Mouse (Mus musculus) hindbrain, postnatal 0 days (tissue): ENCODE measurements around the gene Pus10. TPM values are rescaled to one million over a fixed set of nuclear protein-coding genes. Genes with fewer than 3 reads are reported as not detected.

ENCODE experiments used
- ATAC-seq: fragments of 200-750 bp; cut with Nextera tagmentation; 2 replicates; pipeline ENCODE4 v1.8.0; 2017; ENCODE audit warnings: mild to moderate bottlenecking, moderate TSS enrichment, moderate library complexity
- DNase-seq: peaks from one replicate; pipeline ENCODE4 v3.0.0-alpha.2; 2015; ENCODE audit warnings: low spot score
- H3K27ac ChIP-seq: fragments of 300-500 bp; sonication (generic); 2 replicates; pipeline ENCODE4 v1.5.1; 2014; ENCODE audit warnings: mild to moderate bottlenecking
- H3K27me3 ChIP-seq: fragments of 300-500 bp; sonication (generic); 2 replicates; pipeline ENCODE4 v1.6.1; 2014; ENCODE audit warnings: low read length, mixed read lengths; ENCODE audit not compliant: insufficient read depth
- H3K36me3 ChIP-seq: fragments of 300-500 bp; sonication (generic); 2 replicates; pipeline ENCODE4 v1.6.1; 2014; ENCODE audit warnings: low read length, mixed read lengths; ENCODE audit not compliant: insufficient read depth
- H3K4me1 ChIP-seq: fragments of 300-500 bp; sonication (generic); 2 replicates; pipeline ENCODE4 v1.6.1; 2014; ENCODE audit warnings: antibody characterized with exemption, low read length, mixed read lengths; ENCODE audit not compliant: insufficient read depth
- H3K4me2 ChIP-seq: fragments of 300-500 bp; sonication (generic); 2 replicates; pipeline ENCODE4 v1.6.1; 2014; ENCODE audit warnings: low read depth, mild to moderate bottlenecking, low read length, moderate library complexity, mixed read lengths
- H3K4me3 ChIP-seq: fragments of 300-500 bp; sonication (generic); 2 replicates; pipeline ENCODE4 v1.5.1; 2014; ENCODE audit warnings: low read length
- H3K9ac ChIP-seq: fragments of 300-500 bp; sonication (generic); replicated peaks from 2 replicates; pipeline ENCODE4 v1.6.1; 2014; ENCODE audit warnings: mild to moderate bottlenecking, low read length, moderate library complexity, mixed read lengths
- H3K9me3 ChIP-seq: fragments of 300-500 bp; sonication (generic); 2 replicates; pipeline ENCODE4 v1.6.1; 2016; ENCODE audit warnings: low read length, mixed read lengths
- CTCF ChIP-seq: IDR thresholded peaks from 2 replicates; pipeline ENCODE4 v1.5.1; 2016; ENCODE audit warnings: antibody characterized with exemption, control low read depth, low read depth
- WGBS: fragments of 180-500 bp; shearing (Covaris S2); extraction: QIAGEN DNeasy Blood & Tissue Kit; methylation state at CpG from one replicate; pipeline ENCODE4 v1.1.7; 2014; 5-methylcytosine and 5-hydroxymethylcytosine counted together
- polyA plus RNA-seq: library from polyadenylated mRNA; unstranded; fragments of >200 nt; fragmentation: Nextera tagmentation; extraction: Ambion mirVana; gene quantifications from 2 replicates; pipeline ENCODE4 v1.2.1, GENCODE M21; 2015
- total RNA-seq: library from RNA; depleted of rRNA; stranded (reverse); fragments of >200 nt; gene quantifications from 2 replicates; pipeline ENCODE4 v1.2.3, GENCODE M21; 2014

Gene Pus10
- total and polyA plus RNA-seq, 2 experiments from 2014 or later: 7.8 to 11.8 TPM

- H3K4me1 ChIP-seq: no peaks in the 10 kb centered on the region
- H3K9ac ChIP-seq: no peak overlapping the region
- ATAC-seq (no peak), DNase-seq (no peak)
- no peak overlapping the region for H3K27ac ChIP-seq
- H3K4me2 ChIP-seq: no peak overlapping the region
- no peaks in the 10 kb centered on the region for H3K27me3 ChIP-seq
- no peaks in the 10 kb centered on the region for H3K36me3 ChIP-seq
- no peak overlapping the region for H3K4me3 ChIP-seq
- H3K9me3 ChIP-seq: no peaks in the 10 kb centered on the region
- no peak for TF ChIP-seq CTCF
Observed at GRCm38 (mm10) chr11:23647431-23647830, 18.0 kb upstream of the Pus10 start.

- WGBS: 93% methylated on average over 3 of the region's 3 CpGs
- no peak overlapping the region for H3K4me3 ChIP-seq
Observed at GRCm38 (mm10) chr11:23647835-23648234, 17.6 kb upstream of the Pus10 start.

GRCm38 (mm10) chr11:23653666-23654065, 11.8 kb upstream of the Pus10 start:
- Histone ChIP-seq H3K9ac (no peak overlapping the region), H3K4me1 (no peaks in the 10 kb centered on the region), H3K27ac (no peak overlapping the region), H3K9me3 (no peaks in the 10 kb centered on the region), H3K4me2 (no peak overlapping the region), H3K4me3 (no peak overlapping the region), H3K36me3 (no peaks in the 10 kb centered on the region), H3K27me3 (no peaks in the 10 kb centered on the region)
- no peak for DNase-seq
- no peak for ATAC-seq
- no peak for TF ChIP-seq CTCF
- WGBS: 62% methylated on average over 3 of the region's 3 CpGs

More at GRCm38 (mm10) chr11:23647835-23648234, 17.6 kb upstream of the Pus10 start:
- Histone ChIP-seq H3K36me3 (no peaks in the 10 kb centered on the region), H3K9ac (no peak overlapping the region), H3K27ac (no peak overlapping the region), H3K9me3 (no peaks in the 10 kb centered on the region), H3K27me3 (no peaks in the 10 kb centered on the region), H3K4me2 (no peak overlapping the region), H3K4me1 (no peaks in the 10 kb centered on the region)
- ATAC-seq (no peak), DNase-seq (no peak)
- no peak for TF ChIP-seq CTCF

- Histone ChIP-seq H3K36me3 (no peaks in the 10 kb centered on the region), H3K4me1 (no peaks in the 10 kb centered on the region), H3K4me3 (no peak overlapping the region), H3K4me2 (no peak overlapping the region), H3K27me3 (no peaks in the 10 kb centered on the region), H3K9ac (no peak overlapping the region), H3K9me3 (no peaks in the 10 kb centered on the region), H3K27ac (no peak overlapping the region)
- TF ChIP-seq CTCF: no peak
- ATAC-seq (no peak), DNase-seq (no peak)
- WGBS: 72% methylated on average over 2 of the region's 2 CpGs
Observed at GRCm38 (mm10) chr11:23657791-23658190, 7.7 kb upstream of the Pus10 start.

GRCm38 (mm10) chr11:23664232-23664631, 1.2 kb upstream of the Pus10 start:
- no peak for TF ChIP-seq CTCF
- no peak overlapping the region for H3K4me2 ChIP-seq
- H3K36me3 ChIP-seq: no peaks in the 10 kb centered on the region
- H3K27me3 ChIP-seq: no peaks in the 10 kb centered on the region
- ATAC-seq (no peak), DNase-seq (no peak)
- no peaks in the 10 kb centered on the region for H3K9me3 ChIP-seq
- no peak overlapping the region for H3K9ac ChIP-seq
- 0 out of 2 replicates have a peak, but pooled peaks cover 5% of the 10 kb centered on the region for H3K4me1 ChIP-seq
- H3K4me3 ChIP-seq: no peak overlapping the region
- H3K27ac ChIP-seq: no peak overlapping the region

- WGBS: under 1% methylated on average over 44 of the region's 49 CpGs
- Histone ChIP-seq H3K27ac (peak within 1 kb of the TSS; percentile 99), H3K9me3 (no peaks in the 10 kb centered on the region), H3K4me2 (peak within 1 kb of the TSS; percentile 87), H3K9ac (peak within 1 kb of the TSS; percentile 85), H3K4me1 (0 out of 2 replicates have a peak, but pooled peaks cover 5% of the 10 kb centered on the region), H3K36me3 (no peaks in the 10 kb centered on the region), H3K4me3 (peak within 1 kb of the TSS; percentile 96), H3K27me3 (no peaks in the 10 kb centered on the region)
- TF ChIP-seq CTCF: no peak; the same call in 1 of the 2 replicates
- ATAC-seq (peak; percentile 98), DNase-seq (peak; percentile 97)
Observed at GRCm38 (mm10) chr11:23665798-23666501, 476 bp downstream of the Pus10 start, which contains the start of gene Pex13. Gene Pex13, minus strand, starts transcription at chr11:23665959.

GRCm38 (mm10) chr11:23666526-23666925, 1.1 kb downstream of the Pus10 start:
- no peaks in the 10 kb centered on the region for H3K9me3 ChIP-seq
- 8% methylated on average over 5 of the region's 5 CpGs for WGBS
- DNase-seq: peak; percentile 30
- TF ChIP-seq CTCF: no peak
- H3K36me3 ChIP-seq: no peaks in the 10 kb centered on the region
- H3K27me3 ChIP-seq: no peaks in the 10 kb centered on the region
- peak overlapping the region; percentile 85 for H3K9ac ChIP-seq
- 0 out of 2 replicates have a peak, but pooled peaks cover 5% of the 10 kb centered on the region for H3K4me1 ChIP-seq
- ATAC-seq: no peak; the same call in 1 of the 2 replicates
- peak overlapping the region; percentile 87 for H3K4me2 ChIP-seq
- H3K4me3 ChIP-seq: peak overlapping the region; percentile 96
- H3K27ac ChIP-seq: peak overlapping the region; percentile 99
